Mouse (Mus musculus): ENCODE measurements around the gene Arl15.

GRCm38 (mm10) chr13:113794705-113795655 lies 675 bp downstream of the Arl15 start:
- TF ChIP-seq CTCF (IDR thresholded peaks at IDR 0.05; ENCODE audit: low read depth) (no peak), EP300 (optimal IDR thresholded peaks at IDR 0.05) (no peak)
